Mouse (Mus musculus) frontal cortex, postnatal 25 days (tissue): ENCODE results near the gene Olfr606.
"Not testable (repeated sequence)": the region's sequence is repeated elsewhere in the genome, so short reads cannot be mapped to it uniquely, and the experiment has no call there.

Experiments used
- DNase-seq, 2 experiments: peaks; one replicate each; pipeline ENCODE4 v3.0.0; 2022; ENCODE audit warnings: low spot score in 2 of 2

The Olfr606 gene

DNA sequence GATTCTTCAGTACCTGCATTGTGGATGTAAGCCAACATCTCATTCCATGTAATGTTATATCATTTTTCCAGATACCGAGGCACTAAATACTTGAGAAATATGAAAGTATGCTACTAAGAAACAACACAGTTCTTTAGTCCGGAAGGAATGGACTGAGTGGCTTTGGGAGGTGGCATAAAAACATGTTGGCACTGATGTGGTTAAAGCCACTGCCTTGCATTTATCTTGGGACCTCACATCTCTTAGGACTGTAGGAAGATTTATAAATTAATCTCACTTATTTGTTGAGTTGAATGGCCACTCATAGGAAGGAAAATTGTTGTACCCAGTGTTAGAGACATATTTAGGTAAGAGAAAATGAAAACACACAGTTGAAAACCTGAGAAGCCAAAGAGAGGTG, at the start of gene Olfr606:
Gene Olfr606, plus strand, starts transcription at position 301 of the 400 bp plus-strand sequence.
- no peak for DNase-seq

DNA sequence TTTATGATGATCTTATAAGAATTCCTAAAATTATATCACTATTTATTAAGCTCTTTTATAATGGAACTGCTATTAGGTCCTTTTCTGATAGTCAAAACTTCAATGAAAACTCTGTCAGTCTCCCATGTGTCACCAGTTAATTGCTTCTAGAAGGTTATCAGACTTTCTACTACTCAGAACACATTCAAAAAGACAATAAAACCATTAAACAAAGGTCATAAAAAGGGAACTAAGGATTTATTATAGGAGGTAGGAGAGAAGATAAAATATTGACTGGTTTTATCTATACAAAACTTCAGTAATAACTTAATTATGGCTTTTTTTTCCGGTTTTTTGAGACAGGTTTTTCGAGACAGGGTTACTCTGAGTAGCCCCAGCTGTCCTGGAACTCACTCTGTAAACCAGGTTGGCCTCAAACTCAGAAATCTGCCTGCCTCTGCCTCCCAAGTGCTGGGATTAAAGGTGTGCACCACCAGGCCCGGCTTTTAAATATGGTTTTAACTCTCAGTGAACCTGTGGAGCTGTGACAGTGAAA, 42.3 kb upstream of the Olfr606 start:
- DNase-seq, result not testable (repeated sequence)

DNA sequence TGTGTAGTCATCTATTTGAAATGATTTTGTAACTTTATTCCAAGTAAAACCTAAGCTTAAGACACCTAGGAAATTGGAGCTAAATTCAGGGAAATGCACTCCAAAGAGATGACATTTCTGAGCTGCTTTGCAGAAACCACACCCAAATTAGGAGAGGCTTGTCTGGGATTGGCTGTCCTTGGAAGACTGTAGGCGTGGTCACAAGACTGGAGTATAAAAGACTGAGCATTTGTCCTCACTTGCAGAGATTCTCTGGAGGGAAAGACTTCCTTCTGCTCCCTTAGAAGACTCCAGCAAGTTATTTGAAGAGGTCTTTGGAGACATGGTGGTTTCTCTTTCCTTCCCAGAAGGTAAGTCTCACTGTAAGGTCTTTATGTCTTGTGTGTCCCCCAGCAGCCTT, 34.1 kb upstream of the Olfr606 start, which contains the start of gene Usp17lc:
Gene Usp17lc, plus strand, starts transcription at position 301 of the 400 bp plus-strand sequence.
- DNase-seq, result not testable (repeated sequence)

DNA sequence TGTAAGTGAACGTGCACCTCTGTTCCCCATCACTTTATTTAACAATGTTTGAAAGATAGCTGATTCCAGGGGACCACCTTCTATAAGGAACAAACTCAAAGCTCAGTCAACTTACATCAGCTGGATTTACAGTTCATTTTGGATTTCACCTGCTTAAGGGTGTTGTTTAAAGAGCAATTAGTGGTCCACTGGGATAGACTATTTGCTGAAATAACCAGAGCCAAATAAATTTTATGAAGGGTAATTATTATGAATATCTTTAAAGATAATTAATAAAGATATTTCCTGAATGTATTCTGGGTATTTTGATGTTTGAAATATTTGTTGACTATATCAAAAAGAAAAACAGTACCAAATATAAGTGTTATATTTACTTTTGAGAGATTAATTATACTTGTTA, 3.5 kb upstream of the Olfr606 start, which contains the start of gene Olfr605:
Gene Olfr605, minus strand, starts transcription at position 101 of the 400 bp plus-strand sequence.
- DNase-seq, result no peak

DNA sequence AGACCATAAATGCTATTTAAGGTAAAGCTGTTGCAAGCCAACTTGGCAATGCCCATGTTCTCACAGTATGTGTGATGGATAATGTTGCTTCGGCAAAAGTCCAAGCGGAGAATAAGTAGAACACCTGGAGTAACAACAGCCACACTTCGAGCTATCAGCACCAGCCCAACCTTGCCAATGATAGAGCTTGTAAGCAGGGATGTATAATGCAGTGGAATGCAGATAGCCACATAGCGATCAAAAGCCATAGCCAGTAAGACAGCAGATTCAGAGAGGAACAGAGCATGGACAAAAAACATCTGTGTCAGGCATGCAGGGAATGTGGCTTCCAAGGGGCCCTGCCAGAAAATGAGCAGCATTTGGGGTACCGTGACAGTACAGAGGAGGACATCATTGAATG, 11.7 kb downstream of the Olfr606 start:
- DNase-seq, result no peak

DNA sequence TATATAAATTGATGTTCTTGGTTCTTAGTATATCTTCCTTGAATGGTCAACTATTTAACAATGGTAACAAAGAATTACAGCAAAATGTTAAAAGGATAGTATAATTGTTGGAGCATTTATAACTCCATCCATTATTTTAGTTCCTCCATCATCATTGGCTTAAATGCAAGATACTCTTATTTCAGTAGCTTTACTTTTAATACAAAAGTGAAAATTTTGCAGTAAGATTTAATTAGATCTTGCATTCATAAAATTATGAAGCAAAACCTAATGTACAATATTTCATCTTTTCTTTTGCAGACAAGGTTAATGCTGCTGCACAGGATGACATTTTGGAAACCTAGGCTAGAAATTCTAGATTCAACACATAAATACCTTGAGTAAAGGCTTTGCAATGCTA, 20.7 kb downstream of the Olfr606 start, which contains the start of gene Olfr608:
Gene Olfr608, plus strand, starts transcription at position 301 of the 400 bp plus-strand sequence.
- DNase-seq, result no peak

DNA sequence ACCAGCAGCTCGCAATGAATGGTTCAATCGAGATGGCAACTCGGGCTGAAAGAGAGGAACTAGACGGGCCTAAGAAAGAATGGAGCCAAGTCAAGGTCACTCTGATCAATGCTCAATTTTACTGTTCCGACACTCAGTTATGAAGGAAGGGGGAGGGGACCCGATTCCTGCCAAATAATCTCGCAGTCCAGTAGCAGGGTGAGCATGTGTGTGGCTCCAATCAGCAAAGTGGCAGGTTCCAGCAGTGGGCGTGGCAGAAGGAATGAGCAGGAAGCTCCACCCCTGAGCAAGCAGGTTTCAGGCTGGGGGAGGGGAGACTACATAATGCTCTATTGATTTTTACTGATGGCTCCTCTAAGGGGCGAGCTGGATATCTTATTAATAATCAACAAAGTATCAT, 28.3 kb downstream of the Olfr606 start:
- not testable (repeated sequence) for DNase-seq

DNA sequence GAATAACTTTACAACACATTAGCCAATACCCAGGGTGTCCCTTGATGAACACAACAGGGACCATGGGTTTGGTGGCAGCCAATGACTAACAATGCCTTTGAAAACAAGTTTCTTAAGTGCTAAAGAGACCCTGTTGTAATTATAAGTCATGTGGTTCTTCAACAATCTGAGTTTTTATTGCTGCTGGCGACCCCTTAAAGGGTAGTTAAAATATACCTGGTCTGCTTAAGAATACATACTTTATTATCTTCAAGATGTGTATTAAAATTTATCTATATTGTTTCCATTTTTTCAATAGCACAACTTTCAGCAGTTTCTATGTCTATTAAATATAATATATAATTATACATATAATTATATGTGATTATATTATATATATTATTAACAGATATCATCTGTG, 49.1 kb downstream of the Olfr606 start, which contains the start of gene Olfr609:
Gene Olfr609, minus strand, starts transcription at position 101 of the 400 bp plus-strand sequence.
- no peak for DNase-seq
